Mouse (Mus musculus): Measurements from ENCODE around the gene Dnhd1.

DNA sequence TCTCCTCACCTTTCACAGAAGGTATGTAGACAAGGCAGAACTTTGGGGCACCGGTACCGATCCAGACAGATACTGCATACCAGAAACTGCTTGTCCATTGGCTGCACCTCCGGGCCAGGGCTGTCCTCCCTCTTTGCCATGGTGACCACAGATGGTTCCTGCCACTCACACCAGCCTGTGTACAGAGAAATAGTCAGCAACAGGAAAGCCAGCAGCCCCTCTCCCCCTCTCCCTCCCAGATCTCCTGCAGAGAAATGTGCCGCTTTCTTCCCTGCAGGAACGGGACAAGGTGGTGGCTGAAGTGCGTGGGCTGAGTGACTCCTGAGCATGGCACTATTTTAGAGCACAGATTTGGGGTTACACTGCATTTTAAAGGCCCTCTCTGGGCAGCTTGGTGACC lies 25.2 kb upstream of the Dnhd1 start:
- TF ChIP-seq POLR2A (IDR thresholded peaks at IDR 0.05; ENCODE audit: low read depth, low read length) (no peak), CTCF (IDR thresholded peaks at IDR 0.05; ENCODE audit: extremely low read depth, insufficient read length, insufficient replicate concordance, low read depth, low read length) (no peak)

All from small intestine, adult 2 months (tissue).